Mouse (Mus musculus) MEL (cell line): ENCODE data around the gene Tex36. TPM values are rescaled to one million over a fixed set of nuclear protein-coding genes. Genes with fewer than 3 reads are reported as not detected.

ENCODE experiments used
- DNase-seq: peaks from one replicate; pipeline ENCODE4 v3.0.0; 2011; ENCODE audit warnings: low read depth, low spot score
- H3K27ac ChIP-seq: 2 replicates; pipeline ENCODE4 v1.5.1; 2012; ENCODE audit warnings: low read depth, mild to moderate bottlenecking, control low read depth, low read length, moderate library complexity; ENCODE audit not compliant: control insufficient read depth
- H3K27me3 ChIP-seq, 2 experiments: fragments of 150-350 bp in 1 of 2; sonication (generic) in 1 of 2; 2 replicates each; pipeline ENCODE4 v1.6.1; 2012; ENCODE audit warnings: low read length in 2 of 2, mild to moderate bottlenecking in 2 of 2, improper control_type of control experiment in 1 of 2, moderate library complexity in 1 of 2; ENCODE audit not compliant: insufficient read depth in 2 of 2, control insufficient read depth in 1 of 2
- H3K36me3 ChIP-seq, 2 experiments: 2 replicates each; pipeline ENCODE4 v1.6.1; 2012 to 2014; ENCODE audit warnings: low read length in 2 of 2, improper control_type of control experiment in 1 of 2, inconsistent platforms in 1 of 2, mild to moderate bottlenecking in 1 of 2; ENCODE audit not compliant: insufficient read depth in 2 of 2, control insufficient read depth in 1 of 2
- H3K4me1 ChIP-seq, 2 experiments: fragments of 150-350 bp in 1 of 2; sonication (generic) in 1 of 2; 2 replicates each; pipeline ENCODE4 v1.6.1; 2012; ENCODE audit warnings: low read length in 2 of 2, improper control_type of control experiment in 1 of 2, mild to moderate bottlenecking in 1 of 2; ENCODE audit not compliant: insufficient read depth in 2 of 2, control insufficient read depth in 1 of 2
- H3K4me3 ChIP-seq, 2 experiments: fragments of 150-350 bp in 1 of 2; sonication (generic) in 1 of 2; 2 replicates each; pipeline ENCODE4 v1.5.1; 2012; ENCODE audit warnings: low read depth in 2 of 2, low read length in 2 of 2, mild to moderate bottlenecking in 2 of 2, moderate library complexity in 2 of 2, control low read depth in 1 of 2, improper control_type of control experiment in 1 of 2; ENCODE audit not compliant: control insufficient read depth in 1 of 2, insufficient read depth in 1 of 2
- H3K79me2 ChIP-seq: 2 replicates; pipeline ENCODE4 v1.6.1; 2012; ENCODE audit warnings: mild to moderate bottlenecking, low read length, moderate library complexity; ENCODE audit not compliant: control insufficient read depth, poor library complexity, insufficient read depth
- H3K9ac ChIP-seq: 2 replicates; pipeline ENCODE4 v1.6.1; 2012; ENCODE audit warnings: low read depth, mild to moderate bottlenecking, control low read depth, low read length, moderate library complexity; ENCODE audit not compliant: control insufficient read depth, poor library complexity, severe bottlenecking
- H3K9me3 ChIP-seq: fragments of 150-350 bp; sonication (generic); replicated peaks from 2 replicates; pipeline ENCODE4 v1.6.1; 2012; ENCODE audit warnings: mild to moderate bottlenecking, low read length, improper control_type of control experiment, moderate library complexity; ENCODE audit not compliant: insufficient read depth
- BHLHE40 ChIP-seq: IDR thresholded peaks from 2 replicates; pipeline ENCODE4 v1.6.1; 2012; ENCODE audit warnings: low read depth, mild to moderate bottlenecking, inconsistent platforms, low read length, improper control_type of control experiment, borderline replicate concordance
- CHD2 ChIP-seq: IDR thresholded peaks from 2 replicates; pipeline ENCODE4 v1.6.1; 2011; ENCODE audit warnings: low read length, improper control_type of control experiment
- E2F4 ChIP-seq: IDR thresholded peaks from 2 replicates; pipeline ENCODE4 v1.6.1; 2011; ENCODE audit warnings: low read depth, low read length, improper control_type of control experiment, borderline replicate concordance
- ELF1 ChIP-seq: IDR thresholded peaks from 2 replicates; pipeline ENCODE4 v1.6.1; 2014; ENCODE audit warnings: low read depth, mild to moderate bottlenecking, inconsistent platforms, low read length, improper control_type of control experiment, moderate library complexity
- ETS1 ChIP-seq: IDR thresholded peaks from 2 replicates; pipeline ENCODE4 v1.6.1; 2012; ENCODE audit warnings: low read depth, mild to moderate bottlenecking, inconsistent platforms, low read length, improper control_type of control experiment, moderate library complexity
- GABPA ChIP-seq: IDR thresholded peaks from 2 replicates; pipeline ENCODE4 v1.6.1; 2012; ENCODE audit warnings: low read depth, mild to moderate bottlenecking, inconsistent platforms, low read length, improper control_type of control experiment, moderate library complexity
- GATA1 ChIP-seq: IDR thresholded peaks from 2 replicates; pipeline ENCODE4 v1.6.1; 2011; ENCODE audit warnings: low read depth, low read length, improper control_type of control experiment
- JUND ChIP-seq: IDR thresholded peaks from 2 replicates; pipeline ENCODE4 v1.6.1; 2011; ENCODE audit warnings: low read depth, mild to moderate bottlenecking, improper control_type of control experiment, low read length
- KAT2A ChIP-seq: conservative IDR thresholded peaks from 2 replicates; pipeline ENCODE4 v1.6.1; 2012; ENCODE audit warnings: low read depth, low read length, improper control_type of control experiment, inconsistent platforms
- MAZ ChIP-seq: IDR thresholded peaks from 2 replicates; pipeline ENCODE4 v1.6.1; 2012; ENCODE audit warnings: low read depth, mild to moderate bottlenecking, inconsistent platforms, low read length, improper control_type of control experiment
- MYC ChIP-seq: IDR thresholded peaks from 2 replicates; pipeline ENCODE4 v1.6.1; 2011; ENCODE audit warnings: low read depth, mild to moderate bottlenecking, low read length, improper control_type of control experiment, moderate library complexity
- RCOR1 ChIP-seq: IDR thresholded peaks from 2 replicates; pipeline ENCODE4 v1.6.1; 2012; ENCODE audit warnings: low read depth, mild to moderate bottlenecking, inconsistent platforms, low read length, improper control_type of control experiment
- SIN3A ChIP-seq: IDR thresholded peaks from 2 replicates; pipeline ENCODE4 v1.6.1; 2012; ENCODE audit warnings: low read length, improper control_type of control experiment, inconsistent platforms
- TAL1 ChIP-seq: IDR thresholded peaks from 2 replicates; pipeline ENCODE4 v1.6.1; 2012; ENCODE audit warnings: mild to moderate bottlenecking, inconsistent platforms, low read length, moderate library complexity, mixed read lengths
- UBTF ChIP-seq: IDR thresholded peaks from 2 replicates; pipeline ENCODE4 v1.6.1; 2012; ENCODE audit warnings: low read depth, mild to moderate bottlenecking, inconsistent platforms, low read length, improper control_type of control experiment, moderate library complexity, borderline replicate concordance; ENCODE audit not compliant: insufficient read depth
- USF2 ChIP-seq, 2 experiments: IDR thresholded peaks; 2 replicates each; pipeline ENCODE4 v1.6.1; 2011 to 2012; ENCODE audit warnings: improper control_type of control experiment in 2 of 2, low read length in 2 of 2, borderline replicate concordance in 1 of 2, inconsistent platforms in 1 of 2, low read depth in 1 of 2, mild to moderate bottlenecking in 1 of 2; ENCODE audit not compliant: insufficient read depth in 1 of 2
- ZC3H11A ChIP-seq: IDR thresholded peaks from 2 replicates; pipeline ENCODE4 v1.6.1; 2012; ENCODE audit warnings: low read depth, mild to moderate bottlenecking, inconsistent platforms, low read length, improper control_type of control experiment
- polyA plus RNA-seq, 2 experiments: library from polyadenylated mRNA; stranded (reverse) in 1 of 2; unstranded in 1 of 2; fragments of >175 nt in 1 of 2; fragments of >200 nt in 1 of 2; gene quantifications; 2 replicates each; pipeline versions ENCODE4 v1.2.1 to v1.2.4; 2012; ENCODE audit warnings: low replicate concordance in 2 of 2, low read depth in 1 of 2; ENCODE audit not compliant: insufficient read length in 2 of 2, insufficient read depth in 1 of 2, missing spikeins in 1 of 2
- total RNA-seq: library from RNA; depleted of rRNA; stranded (reverse); fragments of 300-350 nt; gene quantifications from 2 replicates; pipeline ENCODE4 v1.2.3, GENCODE M21; 2012

Tex36 gene
- total and polyA plus RNA-seq, 3 experiments: not detected

- no peaks in the 10 kb centered on the region for H3K9me3 ChIP-seq
- TF ChIP-seq UBTF (no peak), SIN3A (no peak), KAT2A (no peak), ETS1 (no peak), USF2 (IDR thresholded peaks at IDR 0.05; ENCODE audit: borderline replicate concordance in 1 of 2, insufficient read depth in 1 of 2, low read depth in 1 of 2, low read length in 2 of 2) (no peak), JUND (no peak), ZC3H11A (no peak), MYC (no peak)
- H3K27ac ChIP-seq: no peak overlapping the region
- H3K36me3 ChIP-seq: no peaks in the 10 kb centered on the region
- no peak for DNase-seq
- no peak overlapping the region for H3K4me3 ChIP-seq
- no peak overlapping the region for H3K9ac ChIP-seq
- 0 out of 4 replicates have a peak, but pooled peaks cover 0 to 2% of the 10 kb centered on the region in 2 experiments for H3K27me3 ChIP-seq
- no peaks in the 10 kb centered on the region for H3K4me1 ChIP-seq
- no peaks in the 10 kb centered on the region for H3K79me2 ChIP-seq
Measured at GRCm38 (mm10) chr7:133600558-133600957, 1.4 kb downstream of the Tex36 start.

- H3K4me3 ChIP-seq: no peak overlapping the region
- H3K79me2 ChIP-seq: no peaks in the 10 kb centered on the region
- TF ChIP-seq UBTF (no peak), CHD2 (no peak), TAL1 (no peak), BHLHE40 (no peak), ZC3H11A (no peak), GABPA (no peak), E2F4 (no peak), MAZ (no peak), RCOR1 (no peak), ELF1 (no peak), MYC (no peak), GATA1 (no peak)
- H3K27ac ChIP-seq: no peak overlapping the region
- no peak overlapping the region for H3K9ac ChIP-seq
- no peaks in the 10 kb centered on the region for H3K36me3 ChIP-seq
- no peaks in the 10 kb centered on the region for H3K9me3 ChIP-seq
- H3K27me3 ChIP-seq: peaks cover 0 to 3% of the 10 kb centered on the region in 2 experiments; a peak in 3 of 4 replicates
- no peak for DNase-seq
- H3K4me1 ChIP-seq: no peaks in the 10 kb centered on the region
Measured at GRCm38 (mm10) chr7:133591750-133592149, 10.2 kb downstream of the Tex36 start.
